Mouse (Mus musculus): ENCODE measurements at regions not wholly inside any gene's neighbourhood (a gene's known extent, or its start where the extent isn't known, plus 50 kb on each side); places are given as distances from the start of the nearest gene placed in this dataset.

DNA sequence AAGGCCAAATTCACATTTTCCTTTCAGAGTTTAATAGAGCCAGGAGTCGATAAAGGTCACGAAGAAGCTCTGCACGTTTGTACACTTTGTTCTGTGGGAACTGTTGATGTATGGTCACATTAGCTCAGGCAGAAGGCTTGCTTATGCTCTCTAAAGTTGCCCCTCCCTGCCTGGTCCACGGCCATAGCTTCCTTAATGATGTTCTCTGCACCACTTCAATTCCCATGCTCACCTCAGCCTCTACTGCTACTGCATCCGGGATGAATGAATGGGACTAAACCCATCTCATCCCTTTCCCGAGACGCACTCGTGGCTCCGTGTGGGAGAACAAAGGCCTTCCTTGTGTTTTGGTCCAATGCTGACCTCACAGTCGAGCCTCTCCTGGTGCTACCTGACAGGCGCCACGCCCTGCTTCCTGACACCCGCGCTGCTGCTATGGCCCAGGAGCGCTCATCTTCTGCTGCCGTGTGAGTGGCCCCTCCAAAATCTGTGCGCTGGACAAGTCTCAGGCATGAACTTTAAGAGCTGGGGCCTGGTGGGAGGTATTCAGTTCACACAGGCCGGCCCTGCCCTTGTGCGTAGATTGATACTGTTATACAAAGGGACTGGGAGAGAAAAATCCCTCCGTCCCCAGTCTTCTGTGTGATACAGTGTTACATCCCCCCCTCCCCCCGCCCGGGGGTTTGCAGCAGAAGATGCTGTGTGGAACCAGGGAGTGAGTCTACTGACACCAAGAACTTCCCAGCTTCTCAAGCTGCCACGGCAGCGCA, 386.3 kb upstream of the Trpc7 start:
- peak; percentile 21 for DNase-seq

DNA sequence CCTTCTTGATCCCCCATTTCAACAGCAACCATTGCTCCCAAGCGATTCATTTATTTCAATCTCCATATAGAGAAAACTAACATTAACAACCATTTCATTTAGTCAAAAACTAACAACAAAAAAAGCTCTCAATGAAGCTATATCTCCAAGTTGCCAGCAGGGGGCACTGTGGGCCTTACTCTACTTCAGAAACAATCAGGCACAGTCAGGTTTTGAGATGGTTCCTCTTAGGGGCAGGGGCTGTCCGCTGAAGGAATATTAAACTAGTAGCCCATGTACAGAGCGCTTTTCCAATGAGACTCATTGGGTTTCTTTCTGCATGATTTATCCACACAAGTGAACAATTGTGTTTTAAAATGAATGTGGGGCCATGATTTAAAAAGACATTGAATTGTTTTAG, 385.7 kb upstream of the Trpc7 start:
- peak; percentile 85 for DNase-seq

DNA sequence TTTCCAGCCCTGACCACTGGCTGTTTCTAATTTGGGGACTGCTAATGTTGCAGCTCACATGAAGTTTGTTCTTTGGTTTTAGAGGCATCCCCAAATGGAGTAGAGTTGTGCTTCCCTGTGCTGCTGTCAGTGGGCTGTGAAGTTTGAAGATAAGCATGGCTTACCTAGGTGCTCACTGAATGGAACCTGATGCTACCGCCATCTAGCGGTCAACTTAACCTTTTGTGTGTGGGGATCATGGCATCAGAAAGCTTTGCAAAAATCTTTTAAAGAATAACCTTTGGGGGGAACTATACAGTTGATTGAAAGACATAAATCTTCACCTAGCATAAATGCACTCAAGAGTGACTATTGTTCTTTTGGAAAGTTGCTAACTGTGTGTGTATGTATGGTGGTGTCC, 382.8 kb upstream of the Trpc7 start:
- no peak for DNase-seq

DNA sequence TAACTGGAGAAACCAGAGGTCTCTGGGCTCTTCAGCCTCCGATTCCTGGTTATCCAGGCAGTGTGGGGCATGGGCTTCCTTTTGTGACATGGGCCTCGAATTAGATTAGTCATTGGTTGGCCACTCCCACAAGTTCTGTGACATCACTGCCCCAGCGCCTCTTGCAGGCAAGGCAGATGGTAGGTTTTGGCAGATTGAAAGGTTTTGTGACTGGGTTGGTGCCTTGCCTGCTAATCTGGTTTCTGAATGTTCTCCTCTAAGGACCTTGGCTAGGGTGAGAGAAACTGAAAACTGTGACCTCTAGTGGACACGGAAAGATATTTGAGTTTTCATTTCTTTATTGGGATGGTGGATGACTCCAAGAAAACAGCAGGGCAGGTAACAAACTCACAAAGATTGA, 381.3 kb upstream of the Trpc7 start:
- no peak for DNase-seq

DNA sequence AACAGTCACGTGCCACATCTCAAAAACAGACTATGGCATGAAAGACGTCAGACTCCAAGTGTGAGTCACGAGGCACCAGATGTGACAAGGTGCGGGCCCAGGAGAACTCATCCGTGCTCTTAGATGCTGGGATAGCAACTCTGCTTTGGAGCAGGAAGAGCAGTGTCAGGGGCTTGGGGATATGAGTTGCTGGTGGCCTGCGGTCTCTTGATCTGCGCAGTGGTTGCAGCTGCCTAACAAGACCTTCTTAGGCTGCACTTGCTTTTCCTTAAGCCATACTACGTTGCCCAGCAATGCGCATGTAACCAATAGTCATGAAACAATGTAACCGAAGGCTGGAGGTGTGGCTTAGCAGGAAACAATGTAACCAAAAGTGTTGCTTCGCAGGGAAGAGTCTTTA, 380.1 kb upstream of the Trpc7 start:
- no peak for DNase-seq

DNA sequence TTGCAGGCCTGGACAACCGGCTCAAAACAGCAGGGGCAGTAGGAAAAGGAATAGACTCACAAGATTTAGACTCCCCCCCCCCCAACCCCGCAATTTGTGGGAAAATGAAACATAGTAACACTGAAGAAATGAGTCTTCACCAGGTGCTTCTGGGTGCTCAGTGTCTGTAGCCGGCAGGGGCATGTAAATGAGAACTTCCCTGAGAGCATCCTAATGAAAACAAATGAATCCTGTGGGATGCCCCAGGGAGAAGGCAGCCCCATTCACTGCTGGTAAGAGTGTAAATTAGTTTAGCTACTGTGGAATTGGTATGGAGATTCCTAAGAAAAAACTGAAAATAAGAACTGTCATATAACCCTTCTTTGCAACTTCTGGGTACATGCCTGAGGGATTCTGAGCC, 377.8 kb upstream of the Trpc7 start:
- no peak for DNase-seq

DNA sequence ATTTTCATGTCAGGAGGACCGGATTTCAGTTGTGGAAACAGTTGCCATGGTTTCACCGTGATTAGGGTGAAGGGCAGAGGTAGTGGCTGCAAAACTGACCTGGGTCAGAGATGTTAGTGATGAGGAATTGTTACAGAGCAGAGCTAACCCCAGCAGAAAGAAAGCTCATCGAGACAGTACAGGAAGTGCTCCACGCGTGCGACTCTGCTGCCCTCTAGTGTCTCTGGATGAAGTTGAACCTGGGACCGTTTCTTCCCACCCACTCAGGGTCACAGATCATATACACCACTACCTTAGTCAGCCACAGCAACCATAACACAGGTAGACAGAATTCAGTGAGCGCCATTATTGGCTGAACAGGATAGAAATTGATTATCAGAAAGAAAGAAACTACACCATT, 373.8 kb upstream of the Trpc7 start:
- peak; percentile 49 for DNase-seq

DNA sequence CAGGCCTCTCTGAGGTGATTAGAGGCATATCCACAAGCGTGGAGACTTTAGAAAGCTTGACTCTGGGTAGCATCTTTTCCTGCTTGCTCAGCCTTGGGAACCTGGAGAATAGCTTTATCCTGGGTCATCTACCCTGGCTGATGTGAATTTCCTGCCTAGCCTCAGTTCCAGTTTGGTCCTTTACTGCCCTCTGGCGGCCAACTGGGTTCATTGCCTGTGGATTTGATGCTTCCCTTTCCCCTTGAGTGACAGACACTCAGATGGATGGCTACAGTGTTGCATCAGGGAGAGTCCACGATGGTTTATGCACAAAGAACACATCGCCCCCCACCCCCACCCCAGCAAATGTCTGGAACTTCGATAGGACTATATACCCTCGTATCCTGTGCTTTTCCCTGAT, 364.1 kb upstream of the Trpc7 start:
- DNase-seq: peak; percentile 92

DNA sequence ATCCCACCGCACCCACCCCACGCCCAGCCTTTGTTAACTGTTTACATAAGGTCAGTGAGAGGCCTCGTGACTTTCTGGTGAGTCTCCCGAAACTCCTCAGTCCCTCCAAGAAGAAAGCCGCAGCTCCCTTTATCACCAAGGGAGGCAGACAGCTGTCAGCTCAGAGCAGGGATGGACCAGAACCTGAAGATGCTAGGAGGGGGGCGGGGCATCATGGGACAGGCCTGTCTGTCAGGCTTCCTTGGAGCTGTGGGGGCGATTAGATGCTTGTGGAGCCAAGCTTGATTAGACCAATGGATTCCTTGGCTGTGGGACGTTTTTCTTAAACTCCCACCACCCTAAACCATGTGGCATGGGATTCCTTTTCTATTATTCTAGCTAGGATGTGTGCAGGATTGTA, 363.7 kb upstream of the Trpc7 start:
- DNase-seq: no peak

DNA sequence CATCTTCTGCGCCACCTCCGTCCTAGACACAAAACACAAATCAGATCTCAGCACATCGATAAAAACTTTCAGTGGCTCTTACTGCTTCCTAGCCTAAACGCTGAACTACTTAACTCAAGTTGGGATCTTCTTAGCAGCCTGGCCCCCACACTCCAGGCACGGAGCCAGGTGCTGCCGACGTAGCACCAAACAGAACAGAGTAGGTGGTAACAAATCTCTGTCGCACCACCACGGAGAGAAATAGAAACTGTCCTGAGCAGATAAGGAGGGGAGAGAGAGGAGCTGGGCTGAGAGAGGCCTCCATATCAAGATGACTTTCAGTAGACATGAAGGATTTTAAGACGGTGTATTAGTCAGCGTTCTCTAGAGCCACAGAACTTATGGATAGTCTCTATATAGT, 360.1 kb upstream of the Trpc7 start:
- no peak for DNase-seq

DNA sequence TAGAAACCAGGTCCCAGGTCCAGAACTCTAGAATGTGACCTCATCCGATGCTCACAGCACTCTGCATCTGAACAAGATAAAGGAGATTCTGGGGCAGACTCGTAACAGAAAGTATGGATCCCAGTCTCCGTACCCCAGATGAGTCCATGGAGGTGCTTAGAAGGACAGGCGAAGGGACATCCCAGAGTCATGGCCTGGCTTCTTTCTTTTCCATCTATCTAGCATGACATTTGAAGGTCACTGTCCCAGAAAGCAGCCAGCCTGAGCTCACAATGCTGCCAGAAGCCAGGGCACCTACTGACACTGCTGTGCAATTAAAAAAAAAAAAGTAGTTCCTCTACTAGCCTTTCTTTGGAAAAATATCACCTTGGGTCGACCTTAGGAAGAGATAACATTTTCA, 354.1 kb upstream of the Trpc7 start:
- DNase-seq: no peak

DNA sequence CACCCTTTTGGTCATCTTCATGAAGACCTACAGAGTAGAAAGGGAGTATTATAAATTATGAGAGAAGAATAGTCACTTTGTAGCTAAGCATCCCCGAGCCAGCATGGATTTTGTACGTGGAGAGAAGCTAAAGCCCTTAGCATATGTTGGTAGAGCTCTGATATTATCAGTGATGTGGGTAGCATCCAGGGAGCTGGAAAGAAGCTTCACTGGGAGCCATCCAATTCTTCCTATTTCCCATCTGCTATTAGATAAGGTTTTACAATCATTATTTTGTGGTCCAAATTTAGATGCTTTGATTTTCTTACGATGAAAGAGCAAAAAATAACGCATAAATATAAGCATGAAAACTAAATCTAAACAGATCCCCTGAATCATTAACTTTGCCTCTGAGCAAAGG, 353.6 kb upstream of the Trpc7 start:
- no peak for DNase-seq

DNA sequence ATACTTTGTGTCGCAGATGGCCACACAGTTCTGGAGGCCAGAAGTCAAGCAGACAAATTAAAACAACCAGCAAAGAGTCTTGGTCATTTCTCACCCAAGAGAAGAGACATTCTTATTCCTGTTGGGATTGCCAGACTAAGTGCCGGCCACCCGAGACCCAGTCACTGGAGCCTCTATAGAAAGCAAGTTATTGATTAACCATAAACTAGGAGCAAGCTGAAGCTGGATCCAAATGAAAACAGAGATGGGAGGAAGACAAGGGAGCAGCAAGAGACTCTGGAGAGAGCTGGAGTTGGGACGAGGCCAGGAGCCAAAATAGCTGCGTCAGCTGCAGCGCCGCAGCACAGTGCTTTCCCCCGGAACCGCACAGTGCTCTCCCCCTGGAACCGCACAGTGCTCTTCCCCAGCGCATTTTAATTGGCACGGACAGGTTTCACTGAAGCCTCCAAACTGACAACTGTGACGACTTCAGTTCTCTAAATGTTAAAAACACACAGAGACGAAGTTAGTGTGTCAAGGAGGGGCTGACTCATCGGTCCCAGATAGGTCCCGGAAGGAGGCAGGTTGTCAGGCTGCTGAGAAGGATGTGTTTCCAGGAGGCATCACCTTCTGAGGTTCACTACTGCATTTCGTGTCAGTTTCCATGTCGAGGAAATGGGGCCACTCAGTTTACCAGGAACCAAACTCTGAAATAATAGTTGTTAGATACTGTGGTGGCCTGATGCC, 350.6 kb upstream of the Trpc7 start:
- peak; percentile 29 for DNase-seq

DNA sequence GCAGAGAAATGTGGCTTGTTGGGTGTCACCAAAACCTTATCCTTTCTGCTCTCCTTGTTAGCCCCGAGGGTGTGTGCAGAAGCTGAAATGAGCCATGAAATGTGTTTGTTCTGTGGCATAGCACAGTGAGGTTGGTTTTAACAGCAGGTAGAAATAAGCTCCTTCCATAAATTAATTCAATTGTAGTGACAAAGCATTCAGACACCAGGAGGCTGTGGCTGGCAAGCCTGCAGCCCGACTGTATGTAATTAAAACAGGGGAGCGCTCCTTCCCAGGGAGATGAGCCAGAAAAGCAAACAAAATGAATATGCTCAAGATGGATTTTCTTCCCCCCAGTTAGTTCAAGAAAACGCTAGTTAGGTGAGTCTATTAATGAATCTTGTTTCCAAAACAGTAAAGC, 341.1 kb upstream of the Trpc7 start:
- DNase-seq: no peak

DNA sequence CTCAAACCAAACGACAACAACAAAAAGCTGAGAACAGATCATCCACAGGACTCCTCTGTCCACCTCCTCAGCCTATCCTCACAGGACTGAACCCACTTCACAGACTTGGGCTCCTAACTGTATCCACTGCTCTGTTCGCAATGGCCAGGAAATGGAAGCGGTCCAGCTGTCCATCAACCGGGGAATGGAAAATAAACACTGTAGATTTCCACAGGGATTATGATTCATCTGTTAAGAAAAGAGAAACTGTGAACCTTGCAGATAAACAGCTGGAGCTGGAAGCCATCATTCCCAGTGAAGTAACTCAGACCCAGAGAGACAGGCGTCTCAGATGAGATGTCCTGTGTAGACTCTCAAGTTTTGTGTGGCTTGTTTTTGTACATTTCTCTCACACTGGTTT, 340.4 kb upstream of the Trpc7 start:
- no peak for DNase-seq

DNA sequence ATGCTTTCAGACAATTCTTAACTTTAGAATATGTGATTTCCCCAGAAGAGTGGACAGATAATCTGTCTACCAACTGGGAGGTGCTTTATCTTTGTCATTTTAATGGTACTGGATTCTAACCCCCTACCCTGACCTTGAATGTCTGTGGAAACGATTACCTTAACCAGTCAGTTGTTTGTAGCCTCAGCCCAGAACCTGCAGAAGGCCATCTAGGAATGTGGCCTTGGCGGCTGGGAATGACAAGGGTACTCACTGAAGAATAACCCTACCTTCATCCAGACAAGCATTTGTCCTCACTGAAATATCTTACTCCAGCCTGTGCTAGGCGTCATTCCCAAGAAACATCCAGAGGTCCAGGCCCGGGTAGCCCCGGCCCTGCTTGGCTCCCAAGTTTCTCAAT, 337.1 kb upstream of the Trpc7 start:
- no peak for DNase-seq

DNA sequence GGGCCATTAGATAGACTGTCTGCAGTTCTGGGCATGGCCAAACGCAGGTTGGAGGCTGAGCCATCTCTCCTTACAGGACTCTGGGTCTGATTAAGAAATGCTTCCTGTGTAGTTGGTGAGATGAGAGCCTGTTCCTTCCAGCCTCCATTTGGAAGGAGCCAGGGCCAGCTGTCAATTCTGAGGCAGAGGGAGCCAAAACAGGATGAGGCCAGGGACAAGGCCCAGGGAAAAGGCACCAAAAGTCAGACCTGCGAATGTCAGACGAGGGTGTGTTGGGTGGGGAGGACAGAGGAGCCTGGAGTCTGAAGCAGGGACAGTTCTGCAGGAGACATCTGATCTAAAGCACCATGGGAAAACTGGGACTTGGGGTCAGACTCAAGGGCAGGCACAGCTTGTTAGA, 335.9 kb upstream of the Trpc7 start:
- DNase-seq: no peak

DNA sequence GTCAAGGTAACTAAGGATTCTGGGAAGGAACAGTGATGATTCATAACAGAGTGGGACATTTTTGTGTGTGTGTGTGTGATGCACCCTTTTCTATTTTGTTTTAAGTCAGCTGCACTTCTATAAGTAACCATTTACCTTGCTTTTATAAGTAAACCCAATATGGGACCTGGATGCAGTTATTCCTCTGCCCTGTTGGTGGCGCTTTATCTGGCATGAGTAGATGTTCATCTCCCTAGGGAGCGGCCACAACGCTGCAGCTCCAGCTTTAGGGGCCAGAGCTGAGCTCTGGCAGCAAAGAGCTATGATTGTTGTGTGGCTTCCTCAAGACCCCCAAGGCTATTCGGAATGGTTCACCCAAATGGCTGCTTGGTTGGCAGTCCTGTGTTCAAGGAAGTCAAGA, 334.5 kb upstream of the Trpc7 start:
- DNase-seq: no peak

DNA sequence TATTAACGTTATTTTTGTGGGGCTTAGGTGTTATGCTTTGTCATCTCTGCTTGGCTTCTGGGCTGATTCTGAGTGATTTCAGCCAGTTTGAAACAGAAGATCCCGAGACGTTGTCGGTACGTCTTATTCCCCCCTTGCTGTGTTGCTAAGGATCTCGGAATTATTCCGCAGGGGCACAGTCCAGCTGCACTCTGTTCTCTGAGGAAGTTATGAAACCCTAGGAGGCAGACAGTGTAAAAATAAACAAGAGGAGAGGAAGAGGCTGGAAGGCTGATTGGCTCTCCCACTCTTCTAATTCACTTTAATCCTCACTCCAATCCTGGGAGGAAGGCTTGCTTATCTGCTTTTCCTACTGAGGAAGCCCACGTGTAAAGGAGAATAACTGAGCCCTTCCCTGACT, 325.3 kb upstream of the Trpc7 start:
- no peak for DNase-seq

DNA sequence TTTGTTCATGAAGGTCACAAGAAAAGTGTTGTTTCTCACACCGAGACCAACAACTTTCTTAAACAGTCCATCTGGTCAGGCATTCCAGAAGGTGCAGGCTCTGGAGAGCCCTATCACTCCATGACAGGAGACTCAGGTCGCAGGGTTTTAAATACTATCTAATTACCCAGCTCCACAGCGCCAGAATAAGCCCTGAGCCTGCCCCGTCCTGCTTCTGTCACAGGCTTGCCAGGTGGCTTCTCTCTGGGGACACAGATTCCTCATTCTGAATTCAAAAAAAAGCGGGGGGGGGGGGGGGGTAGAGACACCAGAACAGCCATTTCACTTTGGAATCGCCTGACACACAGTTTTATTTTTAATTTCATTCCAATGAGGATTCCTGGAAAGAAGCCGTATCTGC, 320.4 kb upstream of the Trpc7 start:
- DNase-seq: no peak

DNA sequence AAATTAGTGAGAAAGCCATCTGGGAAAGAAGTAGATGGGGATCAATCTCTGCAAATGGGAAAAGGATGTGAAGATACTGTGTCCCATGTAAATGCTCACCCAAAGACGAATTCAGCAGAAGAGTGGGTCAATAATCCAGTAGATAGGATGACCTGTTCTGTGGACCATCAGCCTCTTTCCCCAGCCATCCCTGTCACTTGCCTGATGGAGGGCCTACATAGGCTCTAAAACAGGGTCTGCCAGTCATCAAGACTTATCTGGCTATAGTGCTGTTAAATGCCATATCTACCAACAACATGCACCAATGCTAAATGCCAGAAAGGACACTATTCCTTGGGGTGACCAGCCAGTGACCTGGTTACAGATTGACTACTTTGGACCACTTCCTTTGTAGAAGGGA, 316.5 kb upstream of the Trpc7 start:
- DNase-seq: no peak

DNA sequence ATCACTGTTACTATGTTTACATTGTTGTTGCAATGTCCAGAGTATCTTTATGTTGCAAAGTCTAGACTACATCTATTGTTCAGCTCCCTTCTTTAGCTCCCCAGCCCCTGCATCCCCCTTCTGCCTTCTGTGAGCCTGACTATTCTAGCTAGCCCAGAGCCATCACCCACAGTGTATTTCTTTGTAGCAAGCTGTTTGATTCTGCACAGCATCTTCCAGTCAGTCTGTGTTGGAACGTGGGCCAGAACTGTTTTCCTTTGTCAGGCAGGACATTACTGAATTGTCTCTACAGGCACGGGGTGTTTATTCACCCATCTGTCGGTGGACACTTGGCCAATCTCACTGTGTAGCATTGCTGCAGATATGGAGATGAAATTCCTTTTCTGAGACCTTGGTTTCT, 295.4 kb upstream of the Trpc7 start:
- no peak for DNase-seq

DNA sequence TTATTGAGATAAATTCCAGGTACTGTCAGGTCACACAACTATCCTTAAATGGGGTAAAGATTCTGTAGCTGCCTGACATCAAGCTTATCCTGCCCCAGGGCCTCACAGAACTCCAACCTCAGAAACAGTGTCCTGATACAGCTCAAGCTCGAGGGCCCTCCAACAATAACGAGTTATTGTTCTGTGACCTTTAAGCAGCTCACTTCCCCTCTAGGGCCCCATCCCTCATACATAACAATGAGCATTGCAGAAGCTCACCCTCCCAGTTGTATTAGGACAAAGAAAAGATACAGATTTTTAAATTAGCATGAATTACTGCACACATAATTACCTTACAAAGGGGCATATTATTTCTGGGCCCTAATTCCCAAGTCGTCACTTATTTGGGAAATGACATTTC, 293.5 kb upstream of the Trpc7 start:
- no peak for DNase-seq

DNA sequence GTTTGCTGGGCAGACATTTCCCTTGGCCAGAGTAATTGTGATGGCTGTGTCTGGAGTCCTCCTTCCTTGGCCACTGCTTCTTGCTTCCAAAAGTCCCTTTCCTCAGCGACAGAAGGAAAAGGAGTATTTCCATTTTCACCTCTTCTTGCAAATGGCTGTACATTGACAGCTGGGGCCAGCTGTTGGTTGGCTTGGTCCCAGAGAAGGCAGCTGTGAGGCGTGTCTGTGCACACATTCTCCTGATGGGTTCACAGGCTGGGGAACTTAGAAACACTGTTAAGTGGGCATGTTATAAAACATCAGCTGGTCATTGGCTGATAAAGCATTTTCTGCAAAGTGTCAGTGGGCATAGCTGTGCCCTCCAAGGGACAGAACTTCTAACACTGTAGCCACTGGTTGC, 290.4 kb upstream of the Trpc7 start:
- DNase-seq: no peak

DNA sequence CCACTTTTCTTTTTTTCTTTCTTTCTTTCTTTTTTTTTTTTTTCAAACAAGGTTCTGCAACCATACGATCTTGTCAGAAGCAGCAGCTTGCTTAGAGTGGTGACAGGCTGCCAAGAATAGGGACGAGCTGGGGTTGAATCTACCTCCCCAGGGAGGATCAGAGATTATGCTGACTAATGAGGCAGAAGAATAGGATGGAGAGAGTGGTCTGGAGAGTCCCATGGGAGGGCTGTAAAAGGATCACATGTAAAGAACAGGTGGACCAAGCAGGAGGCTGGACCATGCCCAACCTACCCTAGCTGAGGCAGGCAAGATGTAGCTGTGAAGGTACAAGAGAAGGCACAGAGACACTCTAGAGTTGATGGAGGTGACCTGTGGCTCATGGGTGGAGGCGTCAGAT, 274.4 kb upstream of the Trpc7 start:
- no peak for DNase-seq

All from right cerebral cortex, postnatal 4 days (tissue).